Mouse (Mus musculus): ENCODE measurements around the gene Syt15. TPM values are rescaled to one million over a fixed set of nuclear protein-coding genes. Genes with fewer than 3 reads are reported as not detected.
"Not testable (repeated sequence)": the region's sequence is repeated elsewhere in the genome, so short reads cannot be mapped to it uniquely, and the experiment has no call there.

The Syt15 gene
- polyA plus RNA-seq, 1 experiment from 2014 or later = 0.83 TPM

GRCm38 (mm10) chr14:34232340-34232739, 12.9 kb downstream of the Syt15 start:
- no peak for ATAC-seq (ENCODE audit: low FRiP score, low read depth)
- Histone ChIP-seq H3K4me2 (no peak overlapping the region), H3K27ac (replicated peaks) (no peak overlapping the region), H3K9me3 (no peaks in the 10 kb centered on the region), H3K27me3 (no peaks in the 10 kb centered on the region), H3K9ac (no peak overlapping the region), H3K36me3 (no peaks in the 10 kb centered on the region), H3K4me1 (replicated peaks) (peaks cover 5% of the 10 kb centered on the region), H3K4me3 (no peak overlapping the region)
- 41% methylated on average over 7 of the region's 7 CpGs for WGBS

GRCm38 (mm10) chr14:34232866-34233680, 13.7 kb downstream of the Syt15 start:
- no peaks in the 10 kb centered on the region for H3K9me3 ChIP-seq
- no peak overlapping the region for H3K4me3 ChIP-seq
- WGBS = 81% methylated on average over 9 of the region's 9 CpGs
- H3K27me3 ChIP-seq = no peaks in the 10 kb centered on the region
- no peak overlapping the region for H3K9ac ChIP-seq
- H3K4me1 ChIP-seq (replicated peaks) = peaks cover 5% of the 10 kb centered on the region
- H3K36me3 ChIP-seq = no peaks in the 10 kb centered on the region
- H3K27ac ChIP-seq (replicated peaks) = no peak overlapping the region
- ATAC-seq (ENCODE audit: low FRiP score, low read depth) = no peak
- H3K4me2 ChIP-seq = no peak overlapping the region

- Histone ChIP-seq H3K4me1 (replicated peaks) (peaks cover 5% of the 10 kb centered on the region), H3K4me3 (no peak overlapping the region), H3K27me3 (no peaks in the 10 kb centered on the region), H3K27ac (replicated peaks) (no peak overlapping the region), H3K9ac (no peak overlapping the region), H3K4me2 (no peak overlapping the region), H3K36me3 (no peaks in the 10 kb centered on the region), H3K9me3 (no peaks in the 10 kb centered on the region)
- no peak for ATAC-seq (ENCODE audit: low FRiP score, low read depth)
- WGBS = 70% methylated on average over 4 of the region's 4 CpGs
These were observed 14.5 kb downstream of the Syt15 start for GRCm38 (mm10) chr14:34233846-34234245.

GRCm38 (mm10) chr14:34234630-34235380, 15.4 kb downstream of the Syt15 start:
- ATAC-seq (ENCODE audit: low FRiP score, low read depth) = peak; percentile 98
- WGBS = 2% methylated on average over 16 of the region's 16 CpGs
- no peak overlapping the region for H3K27ac ChIP-seq (replicated peaks)

GRCm38 (mm10) chr14:34240263-34240662, 20.9 kb downstream of the Syt15 start:
- WGBS = 93% methylated on average over 10 of the region's 10 CpGs
- no peak overlapping the region for H3K27ac ChIP-seq (replicated peaks)
- H3K4me2 ChIP-seq = no peak overlapping the region
- H3K4me1 ChIP-seq (replicated peaks) = no peaks in the 10 kb centered on the region
- no peaks in the 10 kb centered on the region for H3K9me3 ChIP-seq
- no peak for ATAC-seq (ENCODE audit: low FRiP score, low read depth)
- no peak overlapping the region for H3K4me3 ChIP-seq
- H3K27me3 ChIP-seq = no peaks in the 10 kb centered on the region
- H3K36me3 ChIP-seq = no peaks in the 10 kb centered on the region
- no peak overlapping the region for H3K9ac ChIP-seq

More at GRCm38 (mm10) chr14:34234630-34235380, 15.4 kb downstream of the Syt15 start:
- Histone ChIP-seq H3K4me1 (replicated peaks) (peaks cover 5% of the 10 kb centered on the region), H3K4me3 (peak overlapping the region; percentile 38), H3K4me2 (peak overlapping the region; percentile 87), H3K27me3 (no peaks in the 10 kb centered on the region), H3K36me3 (no peaks in the 10 kb centered on the region), H3K9ac (peak overlapping the region; percentile 49), H3K9me3 (no peaks in the 10 kb centered on the region)

- H3K27ac ChIP-seq (replicated peaks) = no peak overlapping the region
- H3K27me3 ChIP-seq = no peaks in the 10 kb centered on the region
- no peak overlapping the region for H3K4me3 ChIP-seq
- H3K36me3 ChIP-seq = no peaks in the 10 kb centered on the region
- no peak overlapping the region for H3K4me2 ChIP-seq
- 87% methylated on average over 6 of the region's 6 CpGs for WGBS
- H3K9me3 ChIP-seq = no peaks in the 10 kb centered on the region
- H3K4me1 ChIP-seq (replicated peaks) = no peaks in the 10 kb centered on the region
- ATAC-seq (ENCODE audit: low FRiP score, low read depth) = no peak
- H3K9ac ChIP-seq = no peak overlapping the region
These were observed 21.3 kb downstream of the Syt15 start for GRCm38 (mm10) chr14:34240676-34241075.

- Histone ChIP-seq H3K4me1 (replicated peaks) (no peaks in the 10 kb centered on the region), H3K36me3 (no peaks in the 10 kb centered on the region), H3K9me3 (no peaks in the 10 kb centered on the region), H3K27ac (replicated peaks) (no peak overlapping the region), H3K4me2 (no peak overlapping the region), H3K9ac (no peak overlapping the region), H3K27me3 (no peaks in the 10 kb centered on the region), H3K4me3 (no peak overlapping the region)
- 62% methylated on average over 6 of the region's 6 CpGs for WGBS
- no peak for ATAC-seq (ENCODE audit: low FRiP score, low read depth)
These were observed 33.2 kb downstream of the Syt15 start for GRCm38 (mm10) chr14:34252470-34253145.

- no peak for ATAC-seq (ENCODE audit: low FRiP score, low read depth)
- H3K4me2 ChIP-seq = no peak overlapping the region
- no peaks in the 10 kb centered on the region for H3K36me3 ChIP-seq
- no peaks in the 10 kb centered on the region for H3K4me1 ChIP-seq (replicated peaks)
- WGBS = 89% methylated on average over 4 of the region's 4 CpGs
- no peak overlapping the region for H3K4me3 ChIP-seq
- H3K9me3 ChIP-seq = no peaks in the 10 kb centered on the region
- no peak overlapping the region for H3K27ac ChIP-seq (replicated peaks)
- no peak overlapping the region for H3K9ac ChIP-seq
- no peaks in the 10 kb centered on the region for H3K27me3 ChIP-seq
These were observed 33.9 kb downstream of the Syt15 start for GRCm38 (mm10) chr14:34253261-34253660.

- WGBS = 73% methylated on average over 3 of the region's 3 CpGs
These were observed 39.1 kb downstream of the Syt15 start for GRCm38 (mm10) chr14:34258525-34258924.

GRCm38 (mm10) chr14:34268046-34268445, 48.7 kb downstream of the Syt15 start:
- Histone ChIP-seq H3K4me1 (replicated peaks) (no peaks in the 10 kb centered on the region), H3K27ac (replicated peaks) (no peak overlapping the region), H3K9me3 (no peaks in the 10 kb centered on the region), H3K4me3 (no peak overlapping the region), H3K36me3 (no peaks in the 10 kb centered on the region), H3K4me2 (no peak overlapping the region), H3K9ac (no peak overlapping the region), H3K27me3 (no peaks in the 10 kb centered on the region)
- WGBS = 83% methylated on average over 9 of the region's 9 CpGs
- ATAC-seq (ENCODE audit: low FRiP score, low read depth) = no peak

More at GRCm38 (mm10) chr14:34258525-34258924, 39.1 kb downstream of the Syt15 start:
- not testable (repeated sequence) for ATAC-seq (ENCODE audit: low FRiP score, low read depth); H3K4me2 ChIP-seq; H3K27ac ChIP-seq (replicated peaks); H3K9me3 ChIP-seq; H3K9ac ChIP-seq; H3K4me1 ChIP-seq (replicated peaks); H3K36me3 ChIP-seq; H3K4me3 ChIP-seq; H3K27me3 ChIP-seq

- no peak for ATAC-seq (ENCODE audit: low FRiP score, low read depth)
- H3K4me2 ChIP-seq = no peak overlapping the region
- H3K4me3 ChIP-seq = no peak overlapping the region
- H3K9me3 ChIP-seq = no peaks in the 10 kb centered on the region
- H3K36me3 ChIP-seq = no peaks in the 10 kb centered on the region
- H3K9ac ChIP-seq = no peak overlapping the region
- 49% methylated on average over 2 of the region's 2 CpGs for WGBS
- H3K27me3 ChIP-seq = no peaks in the 10 kb centered on the region
- H3K27ac ChIP-seq (replicated peaks) = no peak overlapping the region
- no peaks in the 10 kb centered on the region for H3K4me1 ChIP-seq (replicated peaks)
These were observed 53.9 kb downstream of the Syt15 start for GRCm38 (mm10) chr14:34273280-34273679.

- Histone ChIP-seq H3K9me3 (no peaks in the 10 kb centered on the region), H3K36me3 (no peaks in the 10 kb centered on the region), H3K4me3 (no peak overlapping the region), H3K27ac (replicated peaks) (no peak overlapping the region), H3K4me1 (replicated peaks) (no peaks in the 10 kb centered on the region), H3K9ac (no peak overlapping the region), H3K4me2 (no peak overlapping the region), H3K27me3 (no peaks in the 10 kb centered on the region)
- no peak for ATAC-seq (ENCODE audit: low FRiP score, low read depth)
- 95% methylated on average over 3 of the region's 3 CpGs for WGBS
These were observed 54.7 kb downstream of the Syt15 start for GRCm38 (mm10) chr14:34274141-34274540.

All from hindbrain, embryonic 15.5 days (tissue).